Mouse (Mus musculus): ENCODE measurements at regions not wholly inside any gene's neighbourhood (a gene's known extent, or its start where the extent isn't known, plus 50 kb on each side); places are given as distances from the start of the nearest gene placed in this dataset.

DNA sequence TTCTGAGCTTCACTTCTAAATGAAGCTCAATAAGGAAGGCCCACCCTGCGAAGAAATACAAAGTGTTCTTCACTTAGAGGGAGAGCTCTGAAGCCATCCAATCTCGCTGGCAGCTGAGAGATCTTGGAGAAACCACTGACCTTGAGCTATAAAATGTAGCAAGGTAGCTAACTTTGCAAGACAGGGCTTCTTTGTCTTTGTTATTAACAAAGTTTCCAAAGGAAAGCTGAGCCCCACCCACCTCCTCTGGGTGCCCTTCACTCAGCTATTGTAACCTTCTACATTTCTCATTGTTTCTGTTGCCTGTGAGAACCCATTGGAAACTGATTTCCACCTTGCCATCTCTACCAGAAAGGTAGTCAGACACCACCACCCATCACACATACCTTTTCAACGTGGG lies 57.2 kb upstream of the Usp9x start:
- DNase-seq (ENCODE audit: extremely low spot score, low spot score): no peak

- DNase-seq (ENCODE audit: extremely low spot score, low spot score): no peak
Observed at GRCm38 (mm10) chrX:13013086-13013485, 58.2 kb upstream of the Usp9x start.

DNA sequence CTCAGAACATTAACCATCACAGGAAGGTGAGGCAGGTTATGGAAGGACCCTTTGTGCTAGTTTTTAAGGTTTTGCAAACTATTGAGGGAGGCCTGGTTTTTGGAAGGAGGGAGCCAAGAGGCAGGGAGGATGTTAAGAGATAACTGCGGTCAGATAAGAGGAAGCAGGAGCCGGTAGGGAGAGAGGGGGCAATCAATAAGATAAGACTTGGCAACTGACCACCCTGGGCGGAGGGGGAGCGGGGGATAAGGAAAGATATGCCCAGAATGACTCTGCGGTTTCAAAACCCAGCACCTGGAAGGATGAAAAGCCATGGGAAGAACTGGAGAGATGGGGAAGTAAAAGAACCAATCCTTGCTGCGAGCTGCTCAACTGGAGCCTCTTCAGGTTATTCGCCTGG lies 80.5 kb upstream of the Usp9x start:
- DNase-seq (ENCODE audit: extremely low spot score, low spot score): no peak

DNA sequence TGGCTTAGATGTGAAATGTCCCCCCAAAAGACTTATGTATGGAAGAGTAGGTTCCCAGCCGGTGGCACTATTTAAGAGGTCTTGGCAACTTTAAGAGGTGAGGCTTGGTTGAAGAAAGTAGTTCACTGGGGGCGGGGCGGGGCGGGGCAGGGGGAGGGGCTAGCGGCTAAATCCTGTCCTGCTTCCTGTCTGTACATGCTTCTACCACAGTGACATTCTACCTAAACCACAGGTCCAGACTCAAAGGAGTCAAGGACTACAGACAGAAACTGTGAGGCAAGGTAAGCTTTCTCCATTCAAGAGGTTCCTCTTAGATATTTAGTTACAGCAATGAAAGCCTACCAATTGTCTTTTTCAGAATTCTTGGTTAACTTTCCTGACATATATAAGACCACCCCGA lies 93.6 kb upstream of the Usp9x start:
- no peak for DNase-seq (ENCODE audit: extremely low spot score, low spot score)

DNA sequence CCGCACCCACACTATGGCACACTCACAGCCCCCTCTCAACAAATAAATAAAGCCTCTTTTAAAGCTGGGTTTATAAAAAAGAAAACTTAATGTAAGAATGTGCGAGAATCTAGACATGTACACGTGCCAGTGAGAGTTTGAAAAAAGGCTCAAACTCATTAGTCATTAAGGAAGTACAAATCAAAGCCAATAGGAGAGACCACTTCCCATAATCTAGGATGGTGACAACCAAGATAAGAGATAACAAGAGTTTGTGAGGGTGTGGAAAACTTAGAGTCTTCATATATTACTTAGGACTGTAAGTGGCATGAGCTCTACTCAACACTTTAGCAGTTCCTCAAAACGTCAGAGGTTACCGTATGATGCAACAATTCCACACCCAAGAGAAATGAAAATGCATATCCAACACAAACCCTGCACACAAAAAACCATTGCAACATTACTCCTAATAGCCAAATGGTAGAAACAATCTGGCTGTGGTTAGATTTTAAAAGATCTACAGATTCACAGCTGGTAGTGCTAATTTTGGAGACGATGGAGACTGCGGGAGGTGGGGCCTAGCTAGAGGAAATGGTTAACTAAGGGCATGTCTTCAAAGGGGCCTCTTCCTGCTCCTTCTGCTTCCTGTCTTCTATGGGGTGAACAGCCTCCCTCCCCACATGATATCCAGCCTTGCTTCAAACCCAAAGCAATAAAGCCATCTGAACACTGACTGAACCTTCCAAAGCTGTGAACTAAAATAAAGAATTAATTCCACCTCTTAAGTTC lies 102.1 kb upstream of the Usp9x start:
- no peak for DNase-seq (ENCODE audit: extremely low spot score, low spot score)

DNA sequence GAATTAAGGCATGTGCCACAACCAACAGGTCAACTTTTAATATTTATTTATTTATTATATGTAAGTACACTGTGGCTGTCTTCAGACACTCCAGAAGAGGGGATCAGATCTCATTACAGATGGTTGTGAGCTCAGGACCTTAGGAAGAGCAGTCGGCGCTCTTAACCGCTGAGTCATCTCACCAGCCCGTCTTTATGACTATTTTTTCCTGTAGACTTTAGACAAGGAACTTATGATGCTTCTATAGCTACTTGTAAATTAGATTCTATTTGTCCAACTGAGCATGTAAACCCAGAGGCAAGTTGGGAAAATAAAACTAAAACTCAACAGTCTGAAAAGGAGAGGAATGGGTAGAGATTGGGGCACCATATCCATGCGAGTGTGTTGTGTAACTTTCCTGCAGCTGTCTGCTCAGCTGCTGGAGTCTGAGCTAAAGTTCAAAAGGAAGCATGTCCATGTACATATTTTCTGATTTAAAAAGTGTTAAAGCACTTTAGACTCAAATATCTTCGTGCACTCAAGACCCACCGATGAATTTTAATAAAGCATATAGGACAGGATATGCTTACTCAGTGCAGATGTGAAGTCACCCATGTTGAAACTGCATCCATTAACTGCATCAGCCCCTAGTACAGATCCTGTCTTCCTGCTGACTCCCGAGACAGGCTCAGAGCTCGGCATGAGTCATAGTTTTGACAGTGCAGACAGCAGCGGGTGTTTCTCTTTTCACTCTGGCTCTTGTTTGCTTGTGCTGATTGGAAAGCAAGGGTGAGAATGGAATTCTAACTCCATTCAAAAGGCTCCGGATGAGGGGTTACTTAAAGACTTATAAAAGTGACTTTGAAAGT lies 111.6 kb upstream of the Usp9x start:
- DNase-seq (ENCODE audit: extremely low spot score, low spot score): no peak

- DNase-seq (ENCODE audit: extremely low spot score, low spot score): no peak
Observed at GRCm38 (mm10) chrX:12958873-12959272, 112.4 kb upstream of the Usp9x start.

- DNase-seq (ENCODE audit: extremely low spot score, low spot score): no peak
Observed at GRCm38 (mm10) chrX:12950928-12951660, 120.2 kb upstream of the Usp9x start.

- no peak for DNase-seq (ENCODE audit: extremely low spot score, low spot score)
Observed at GRCm38 (mm10) chrX:12942451-12942850, 128.8 kb upstream of the Usp9x start.

- peak; percentile 34 for DNase-seq (ENCODE audit: extremely low spot score, low spot score)
Observed at GRCm38 (mm10) chrX:12936406-12937172, 134.7 kb upstream of the Usp9x start.

GRCm38 (mm10) chrX:12933294-12933807 lies 137.9 kb upstream of the Usp9x start:
- no peak for DNase-seq (ENCODE audit: extremely low spot score, low spot score)

DNA sequence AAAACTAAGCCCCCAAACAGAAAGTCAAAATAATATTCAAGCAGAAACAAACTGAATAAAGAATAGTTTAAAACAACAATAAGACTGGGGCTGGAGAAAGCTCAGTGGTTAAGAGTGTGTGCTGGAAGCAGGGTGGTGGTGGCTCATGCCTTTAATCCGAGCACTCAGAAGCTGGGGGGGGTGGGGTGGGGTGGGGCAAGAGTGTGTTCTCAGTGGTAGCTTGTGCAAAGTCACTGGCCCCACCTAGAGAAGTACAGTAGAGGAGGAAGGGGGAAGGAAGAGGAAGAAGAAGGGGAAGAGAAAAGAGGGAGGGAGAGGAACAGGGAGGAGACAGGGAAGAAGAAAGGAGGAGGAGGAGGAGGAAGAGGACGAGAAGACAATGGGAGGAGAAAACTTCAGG lies 141.1 kb upstream of the Usp9x start:
- no peak for DNase-seq (ENCODE audit: extremely low spot score, low spot score)

DNA sequence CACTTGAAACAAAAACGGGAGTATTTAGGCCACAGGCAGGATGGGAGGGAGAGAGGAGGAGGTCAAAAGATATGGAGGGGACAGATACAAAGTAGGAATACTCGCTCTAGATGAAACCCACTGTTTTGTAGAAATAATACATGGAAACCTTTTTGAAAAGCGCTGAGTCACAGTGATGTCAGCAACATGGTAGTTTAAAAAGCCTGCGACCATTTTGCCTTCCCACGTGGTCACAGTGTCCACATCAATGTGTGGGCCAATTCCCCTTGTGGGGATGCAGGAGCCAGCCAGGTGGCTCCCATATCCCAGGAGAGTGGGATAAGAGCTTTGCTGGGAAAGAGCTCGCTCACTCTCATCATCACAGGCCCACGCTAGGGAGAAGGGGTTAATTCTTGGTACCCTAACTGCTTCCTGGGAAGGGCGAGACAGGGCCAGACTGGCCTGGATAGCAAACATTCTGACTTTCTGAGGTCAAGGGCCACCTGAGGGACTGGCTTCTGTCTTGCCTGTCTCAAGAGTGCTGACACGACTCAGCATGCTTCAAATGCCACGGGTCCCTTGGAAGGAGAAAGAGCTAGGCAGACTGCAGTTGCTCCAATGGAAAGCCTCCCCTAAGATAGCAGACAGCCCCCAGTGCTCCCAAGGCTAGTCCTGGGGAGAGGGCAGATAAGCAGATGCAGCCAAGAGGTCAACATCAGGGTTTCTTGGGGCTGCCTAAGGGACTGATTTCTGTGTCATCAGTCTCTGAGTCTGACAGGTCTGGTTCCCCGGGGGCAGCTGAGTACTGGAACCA lies 143.3 kb upstream of the Usp9x start:
- DNase-seq (ENCODE audit: extremely low spot score, low spot score): no peak

DNA sequence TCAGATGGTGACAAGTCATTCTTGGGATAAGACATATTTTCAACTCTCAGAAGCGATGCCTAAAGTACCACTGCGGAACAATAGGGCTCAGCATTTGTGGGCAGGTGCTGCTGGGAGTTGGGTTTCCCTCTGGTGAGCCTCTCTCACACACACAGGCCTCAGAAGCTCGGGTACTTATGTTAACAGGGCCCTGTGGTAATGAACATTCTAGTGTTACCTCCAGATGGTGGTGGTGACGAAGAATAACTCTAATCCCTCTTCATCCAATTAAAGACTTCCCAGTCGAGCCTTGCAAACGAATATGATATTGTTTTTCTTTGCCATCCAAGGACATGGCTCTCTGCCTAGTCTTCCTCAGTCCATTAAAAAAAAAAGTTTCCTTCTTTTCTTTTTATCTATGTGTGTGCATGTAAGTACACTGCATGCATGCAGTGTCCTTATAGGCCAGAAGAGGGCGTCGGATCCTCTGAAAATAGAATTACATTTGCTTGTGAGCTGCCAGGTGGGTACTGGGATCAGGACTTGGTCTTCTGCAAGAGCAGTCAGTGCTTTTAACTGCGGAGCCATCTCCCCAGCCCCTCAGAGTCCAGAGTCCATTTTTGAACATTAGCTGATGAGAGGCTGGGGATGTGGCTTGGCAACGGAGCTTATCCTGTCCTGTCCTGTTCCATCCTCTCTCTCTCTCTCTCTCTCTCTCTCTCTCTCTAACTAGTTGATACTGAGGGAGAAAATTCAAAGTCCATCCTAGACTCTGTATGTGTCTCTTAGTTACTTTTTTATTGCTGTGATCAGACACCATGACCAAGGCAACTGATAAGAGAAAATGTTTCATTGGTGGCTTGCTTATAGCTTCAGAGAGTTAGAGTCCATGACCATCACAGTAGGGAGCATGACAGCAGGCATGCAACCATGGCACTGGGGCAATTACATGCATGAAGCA lies 146.3 kb upstream of the Usp9x start:
- DNase-seq (ENCODE audit: extremely low spot score, low spot score): no peak

- no peak for DNase-seq (ENCODE audit: extremely low spot score, low spot score)
Observed at GRCm38 (mm10) chrX:12919576-12919975, 151.7 kb upstream of the Usp9x start.

GRCm38 (mm10) chrX:12917105-12917504 lies 154.2 kb upstream of the Usp9x start:
- DNase-seq (ENCODE audit: extremely low spot score, low spot score): peak; percentile 19

- DNase-seq (ENCODE audit: extremely low spot score, low spot score): no peak
Observed at GRCm38 (mm10) chrX:12916684-12917083, 154.6 kb upstream of the Usp9x start.

DNA sequence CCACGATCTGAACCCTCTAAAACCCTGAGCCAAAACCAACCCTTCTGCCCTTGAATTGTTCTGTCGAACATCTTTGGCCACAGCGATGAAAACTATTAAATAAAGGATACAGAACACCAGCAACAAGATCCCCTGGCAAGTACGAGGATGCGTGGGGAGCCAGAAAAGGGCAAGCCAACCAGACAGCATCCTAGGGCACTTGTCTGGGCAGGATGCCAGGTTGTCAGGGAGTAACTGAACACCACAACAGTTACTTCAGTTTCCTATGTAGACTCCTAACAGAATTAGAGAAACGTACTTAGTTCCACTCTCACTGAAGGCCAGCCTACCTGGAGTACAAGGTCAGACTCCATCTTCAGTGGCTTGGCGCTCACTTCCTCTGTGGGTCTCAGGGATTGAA lies 138.4 kb upstream of the Med14 start:
- DNase-seq (ENCODE audit: extremely low spot score, low spot score): no peak

- no peak for DNase-seq (ENCODE audit: extremely low spot score, low spot score)
Observed at GRCm38 (mm10) chrX:12891468-12891867, 129.6 kb upstream of the Med14 start.

All from neural tube, embryonic 10.5 days (tissue).